Mouse (Mus musculus): Measurements from ENCODE around the gene Sct.
A peak's percentile ranks its signal among the peaks of the same experiment; 100 is the strongest.

The Sct gene

GRCm38 (mm10) chr7:141276546-141276945 is 2.4 kb downstream of the Sct start, which contains the start of gene Cdhr5:
TSS of gene Cdhr5 (minus strand) at chr7:141276786.
- Histone ChIP-seq H3K27me3 (ENCODE audit: insufficient read depth, low read length) (peaks cover 42% of the 10 kb centered on the region), H3K4me3 (replicated peaks; ENCODE audit: low read length) (peak within 1 kb of the TSS; percentile 78), H3K4me1 (replicated peaks; ENCODE audit: low read depth, low read length) (peaks cover 38% of the 10 kb centered on the region), H3K36me3 (ENCODE audit: insufficient read depth, low read length) (no peaks in the 10 kb centered on the region), H3K9me3 (ENCODE audit: low read length) (no peaks in the 10 kb centered on the region)
- TF ChIP-seq POU5F1 (IDR thresholded peaks at IDR 0.05; ENCODE audit: borderline replicate concordance, low read length) (no peak), CTCF (conservative IDR thresholded peaks at IDR 0.05; ENCODE audit: low read length) (no peak), NANOG (IDR thresholded peaks at IDR 0.05; ENCODE audit: borderline replicate concordance, low read length) (no peak)

DNA sequence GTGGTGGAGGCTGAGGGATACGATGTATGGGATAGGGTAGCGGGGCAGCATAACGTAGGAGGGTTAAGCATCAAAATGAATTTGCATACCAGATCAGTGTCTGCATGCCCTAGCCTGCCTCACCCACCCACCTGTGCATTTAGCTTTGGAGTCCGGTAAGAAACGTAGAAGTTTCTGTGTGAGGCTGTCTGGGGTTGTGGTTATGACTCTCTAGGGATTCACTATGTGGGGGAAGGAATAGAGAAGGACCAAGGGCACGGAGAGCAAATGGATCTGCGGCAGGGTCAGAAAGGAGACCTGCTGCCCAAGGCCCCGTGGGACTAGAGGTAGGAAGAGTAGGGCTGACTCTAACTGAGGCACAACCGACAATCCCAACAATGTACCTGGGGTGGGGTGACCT is 3.6 kb downstream of the Sct start:
- H3K9me3 ChIP-seq (ENCODE audit: low read length), result no peaks in the 10 kb centered on the region
- peaks cover 38% of the 10 kb centered on the region for H3K4me1 ChIP-seq (replicated peaks; ENCODE audit: low read depth, low read length)
- H3K4me3 ChIP-seq (replicated peaks; ENCODE audit: low read length), result no peak overlapping the region
- peaks cover 37% of the 10 kb centered on the region for H3K27me3 ChIP-seq (ENCODE audit: insufficient read depth, low read length)
- TF ChIP-seq NANOG (IDR thresholded peaks at IDR 0.05; ENCODE audit: borderline replicate concordance, low read length) (no peak), POU5F1 (IDR thresholded peaks at IDR 0.05; ENCODE audit: borderline replicate concordance, low read length) (no peak), CTCF (conservative IDR thresholded peaks at IDR 0.05; ENCODE audit: low read length) (no peak)
- H3K36me3 ChIP-seq (ENCODE audit: insufficient read depth, low read length), result no peaks in the 10 kb centered on the region

DNA sequence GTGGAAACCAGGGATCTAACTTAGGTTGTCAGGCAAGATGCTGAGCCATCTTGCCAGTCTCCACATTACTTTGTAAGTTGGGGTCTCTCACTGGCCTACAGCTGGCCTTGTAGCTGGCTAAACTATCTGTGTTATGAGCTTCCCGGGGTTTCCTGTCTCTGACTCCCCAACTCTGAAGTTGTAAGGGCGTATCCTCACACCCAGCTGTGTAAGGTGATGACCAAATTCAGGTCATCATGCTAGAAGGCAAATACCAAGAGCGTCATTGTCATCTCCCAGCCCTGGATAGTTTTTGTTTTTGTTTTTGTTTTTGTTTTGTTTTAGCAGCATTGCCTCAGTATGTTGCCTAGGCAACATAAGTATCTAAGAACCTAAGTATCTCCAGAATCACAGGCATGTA is 8.3 kb downstream of the Sct start:
- H3K4me3 ChIP-seq (replicated peaks; ENCODE audit: low read length), result no peak overlapping the region
- no peak for TF ChIP-seq POU5F1 (IDR thresholded peaks at IDR 0.05; ENCODE audit: borderline replicate concordance, low read length)
- H3K4me1 ChIP-seq (replicated peaks; ENCODE audit: low read depth, low read length), result peaks cover 28% of the 10 kb centered on the region
- H3K9me3 ChIP-seq (ENCODE audit: low read length), result no peaks in the 10 kb centered on the region
- peaks cover 44% of the 10 kb centered on the region for H3K27me3 ChIP-seq (ENCODE audit: insufficient read depth, low read length)
- no peaks in the 10 kb centered on the region; the same call in 1 of the 2 replicates for H3K36me3 ChIP-seq (ENCODE audit: insufficient read depth, low read length)

DNA sequence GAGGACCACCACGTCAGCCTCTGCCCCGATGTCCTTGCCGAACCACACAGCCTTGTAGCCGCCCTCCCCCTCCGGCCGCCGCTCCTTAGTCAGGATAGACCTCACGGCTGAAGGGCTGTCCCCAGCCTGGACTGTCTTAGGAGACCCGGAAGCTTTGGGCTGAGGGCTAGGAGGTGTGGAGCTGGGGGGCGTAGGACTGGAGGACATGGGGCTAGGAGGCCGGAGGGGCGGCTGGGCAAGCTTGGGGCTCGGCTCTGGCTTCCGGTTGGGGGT is 9.7 kb downstream of the Sct start:
- H3K36me3 ChIP-seq (ENCODE audit: insufficient read depth, low read length), result peaks cover 10% of the 10 kb centered on the region
- H3K4me1 ChIP-seq (replicated peaks; ENCODE audit: low read depth, low read length), result peaks cover 42% of the 10 kb centered on the region
- peak overlapping the region; percentile 69 for H3K4me3 ChIP-seq (replicated peaks; ENCODE audit: low read length)
- no peaks in the 10 kb centered on the region for H3K9me3 ChIP-seq (ENCODE audit: low read length)
- TF ChIP-seq POU5F1 (IDR thresholded peaks at IDR 0.05; ENCODE audit: borderline replicate concordance, low read length) (no peak), NANOG (IDR thresholded peaks at IDR 0.05; ENCODE audit: borderline replicate concordance, low read length) (no peak), CTCF (conservative IDR thresholded peaks at IDR 0.05; ENCODE audit: low read length) (no peak)
- H3K27me3 ChIP-seq (ENCODE audit: insufficient read depth, low read length), result peaks cover 44% of the 10 kb centered on the region

DNA sequence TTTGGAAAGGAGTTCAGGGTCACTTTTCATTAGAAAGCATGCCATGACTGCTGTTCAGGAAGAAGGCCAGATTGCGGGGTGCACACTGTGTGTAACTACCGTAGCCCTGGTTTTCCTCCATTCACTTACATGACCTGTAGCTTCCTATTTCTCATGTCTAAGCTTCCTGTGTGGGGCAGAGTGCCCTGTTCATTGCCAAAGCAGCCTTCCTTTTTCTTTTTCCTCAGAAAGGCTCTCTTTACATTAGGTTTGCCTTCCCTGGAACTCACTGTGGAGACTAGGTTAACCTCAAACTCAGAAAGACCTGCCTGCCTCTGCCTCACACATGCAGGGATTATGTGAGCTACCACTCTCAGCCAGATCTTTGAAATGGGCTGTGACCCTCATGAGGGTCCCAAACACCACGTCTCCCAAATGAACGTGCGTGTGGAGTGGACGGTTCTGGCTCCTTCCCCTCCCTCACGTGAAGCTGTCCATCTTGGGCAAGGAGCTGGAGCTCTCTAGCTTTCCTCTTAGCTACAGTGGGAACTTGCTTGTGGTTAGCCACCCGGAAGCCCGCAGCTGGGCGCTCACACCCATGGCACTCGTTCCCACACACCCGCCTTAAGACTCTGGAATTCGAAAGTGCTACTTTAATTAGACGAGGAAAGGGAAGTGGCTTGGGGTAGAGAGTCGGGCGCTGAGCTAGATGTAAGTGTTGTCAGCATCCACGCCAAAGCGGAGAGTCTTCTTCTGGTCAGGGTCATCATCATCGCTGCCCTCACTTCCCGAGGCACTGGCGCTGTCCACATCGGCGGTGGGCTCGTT is 10.3 kb downstream of the Sct start:
- TF ChIP-seq NANOG (IDR thresholded peaks at IDR 0.05; ENCODE audit: borderline replicate concordance, low read length), result no peak
- TF ChIP-seq CTCF (conservative IDR thresholded peaks at IDR 0.05; ENCODE audit: low read length), result no peak
- no peak for TF ChIP-seq POU5F1 (IDR thresholded peaks at IDR 0.05; ENCODE audit: borderline replicate concordance, low read length)
- Histone ChIP-seq H3K27me3 (ENCODE audit: insufficient read depth, low read length) (peaks cover 41% of the 10 kb centered on the region), H3K36me3 (ENCODE audit: insufficient read depth, low read length) (peaks cover 16% of the 10 kb centered on the region), H3K4me3 (replicated peaks; ENCODE audit: low read length) (peak overlapping the region; percentile 69), H3K4me1 (replicated peaks; ENCODE audit: low read depth, low read length) (peaks cover 47% of the 10 kb centered on the region), H3K9me3 (ENCODE audit: low read length) (no peaks in the 10 kb centered on the region)

GRCm38 (mm10) chr7:141265739-141266561 is 13.0 kb downstream of the Sct start, which contains the start of gene Irf7:
TSS of gene Irf7 (minus strand) at chr7:141266481.
- TF ChIP-seq NANOG (IDR thresholded peaks at IDR 0.05; ENCODE audit: borderline replicate concordance, low read length) (no peak), CTCF (conservative IDR thresholded peaks at IDR 0.05; ENCODE audit: low read length) (no peak), POU5F1 (IDR thresholded peaks at IDR 0.05; ENCODE audit: borderline replicate concordance, low read length) (no peak)
- peaks cover 43% of the 10 kb centered on the region for H3K36me3 ChIP-seq (ENCODE audit: insufficient read depth, low read length)

DNA sequence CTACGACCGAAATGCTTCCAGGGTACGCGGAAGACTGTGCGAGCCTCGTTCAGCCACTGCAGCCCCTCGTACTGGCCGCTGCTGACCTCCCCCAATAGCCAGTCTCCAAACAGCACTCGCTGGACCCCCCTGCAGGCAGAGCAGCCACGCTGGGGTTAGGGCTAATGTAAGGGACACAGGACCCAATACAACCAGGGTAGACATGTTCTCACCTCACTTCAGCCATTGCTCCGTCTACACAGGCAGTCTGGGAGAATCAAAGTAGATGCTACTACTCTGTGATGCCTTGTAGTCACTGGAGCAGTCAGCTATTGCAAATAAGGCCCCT is 13.6 kb downstream of the Sct start:
- Histone ChIP-seq H3K36me3 (ENCODE audit: insufficient read depth, low read length) (peaks cover 49% of the 10 kb centered on the region), H3K4me1 (replicated peaks; ENCODE audit: low read depth, low read length) (peaks cover 58% of the 10 kb centered on the region), H3K9me3 (ENCODE audit: low read length) (no peaks in the 10 kb centered on the region), H3K4me3 (replicated peaks; ENCODE audit: low read length) (no peak overlapping the region), H3K27me3 (ENCODE audit: insufficient read depth, low read length) (peaks cover 25% of the 10 kb centered on the region)
- no peak for TF ChIP-seq CTCF (conservative IDR thresholded peaks at IDR 0.05; ENCODE audit: low read length)
- no peak for TF ChIP-seq POU5F1 (IDR thresholded peaks at IDR 0.05; ENCODE audit: borderline replicate concordance, low read length)
- TF ChIP-seq NANOG (IDR thresholded peaks at IDR 0.05; ENCODE audit: borderline replicate concordance, low read length), result no peak

More at GRCm38 (mm10) chr7:141265739-141266561, 13.0 kb downstream of the Sct start, which contains the start of gene Irf7:
- Histone ChIP-seq H3K4me1 (replicated peaks; ENCODE audit: low read depth, low read length) (peaks cover 58% of the 10 kb centered on the region), H3K4me3 (replicated peaks; ENCODE audit: low read length) (peak within 1 kb of the TSS; percentile 43; the same call in 1 of the 2 replicates), H3K27me3 (ENCODE audit: insufficient read depth, low read length) (peaks cover 25% of the 10 kb centered on the region), H3K9me3 (ENCODE audit: low read length) (no peaks in the 10 kb centered on the region)

DNA sequence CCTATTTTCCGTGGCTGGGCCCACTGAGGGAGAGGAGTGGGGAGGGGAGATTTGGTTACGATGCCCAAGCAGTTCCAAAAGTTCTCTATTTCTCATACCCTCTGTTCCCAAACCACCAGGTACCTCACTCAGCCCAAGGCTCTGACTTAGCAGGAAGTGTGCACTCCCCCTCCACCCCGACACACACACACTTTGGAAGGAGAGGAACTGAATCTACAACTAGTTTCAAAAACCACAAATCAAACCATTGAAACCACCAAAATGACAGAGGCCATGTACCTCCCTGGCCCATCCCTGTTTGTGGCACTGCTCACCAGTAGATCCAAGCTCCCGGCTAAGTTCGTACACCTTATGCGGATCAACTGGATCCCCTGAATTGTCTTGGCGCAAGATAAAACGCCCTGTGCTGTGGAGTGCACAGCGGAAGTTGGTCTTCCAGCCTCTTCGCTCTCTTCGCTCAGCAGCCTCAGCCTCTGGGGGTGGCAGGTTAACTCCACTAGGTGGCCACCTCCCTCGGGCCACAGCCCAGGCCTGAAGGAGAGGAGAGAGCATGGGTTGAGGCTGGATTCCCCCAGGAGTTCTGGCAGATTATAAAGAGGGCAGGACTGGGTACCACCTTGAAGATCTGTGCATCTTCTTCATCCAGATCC is 14.0 kb downstream of the Sct start:
- Histone ChIP-seq H3K4me3 (replicated peaks; ENCODE audit: low read length) (no peak overlapping the region), H3K36me3 (ENCODE audit: insufficient read depth, low read length) (peaks cover 54% of the 10 kb centered on the region), H3K9me3 (ENCODE audit: low read length) (no peaks in the 10 kb centered on the region), H3K4me1 (replicated peaks; ENCODE audit: low read depth, low read length) (peaks cover 58% of the 10 kb centered on the region), H3K27me3 (ENCODE audit: insufficient read depth, low read length) (peaks cover 24% of the 10 kb centered on the region)
- no peak for TF ChIP-seq POU5F1 (IDR thresholded peaks at IDR 0.05; ENCODE audit: borderline replicate concordance, low read length)
- peak; percentile 25 for TF ChIP-seq CTCF (conservative IDR thresholded peaks at IDR 0.05; ENCODE audit: low read length)
